9 mouse cellular contexts compared by ENCODE assay signal in genomic region chr6:126740211-126741142, GRCm38 (mm10). TPM values are rescaled to one million over a fixed set of nuclear protein-coding genes. Genes with fewer than 3 reads are reported as not detected.
DNase-seq lines count a peak whose midpoint lies in the region; ATAC-seq and TF ChIP-seq lines count a peak whose summit lies in the region.
"Had no signal": no experiment of that assay in that cellular context is flagged by ENCODE, and none has a peak within 500 bp of the region (broad histone marks: within the 10 kb centered on the region; RNA-seq: fewer than 3 reads in every experiment).

Gene Kcna6, minus strand, starts transcription at chr6:126740674.

- no peaks in the 10 kb centered on the region for H3K9me3 ChIP-seq in heart, embryonic 10.5 days
- no peaks in the 10 kb centered on the region for H3K9me3 ChIP-seq in forebrain, postnatal 0 days (ENCODE audit: low read length)
- H3K9me3 ChIP-seq in midbrain, embryonic 15.5 days: no peaks in the 10 kb centered on the region

- 4% methylated on average over 36 of the region's 36 CpGs for WGBS in heart, embryonic 10.5 days
- 2% methylated on average over 36 of the region's 36 CpGs for WGBS in forebrain, postnatal 0 days
- WGBS in midbrain, embryonic 15.5 days: 3% methylated on average over 35 of the region's 36 CpGs

- peak; percentile 95 for ATAC-seq in forebrain, postnatal 0 days
- peak; percentile 97 for ATAC-seq in midbrain, embryonic 15.5 days (replicated peaks)
- ATAC-seq: Patski had no signal

- DNase-seq in heart, embryonic 10.5 days (ENCODE audit: low spot score): peak; percentile 79
- no peak for DNase-seq in heart, adult 9 months (ENCODE audit: low spot score in 2 of 2)
- DNase-seq in WW6 (ENCODE audit: low read depth, low spot score): peak; percentile 34
- peak; percentile 83 for DNase-seq in forebrain, postnatal 0 days
- DNase-seq in layer of hippocampus, postnatal 25 days (ENCODE audit: extremely low spot score in 1 of 2, low spot score in 1 of 2): peak; percentile 27 to 46
- no peak for DNase-seq in thymus, postnatal 36 days
- DNase-seq in ovary, adult 18-20 months (ENCODE audit: low spot score): no peak

- H3K4me3 ChIP-seq in heart, embryonic 10.5 days: peak within 1 kb of the TSS; percentile 69
- peak within 1 kb of the TSS; percentile 63 for H3K4me3 ChIP-seq in forebrain, postnatal 0 days (ENCODE audit: low read depth, low read length)
- H3K4me3 ChIP-seq in midbrain, embryonic 15.5 days: peak within 1 kb of the TSS; percentile 53

- peak within 1 kb of the TSS; percentile 66 for H3K9ac ChIP-seq in forebrain, postnatal 0 days
- peak within 1 kb of the TSS; percentile 49 for H3K9ac ChIP-seq in midbrain, embryonic 15.5 days

- TF ChIP-seq CTCF in forebrain, postnatal 0 days (IDR thresholded peaks at IDR 0.05; ENCODE audit: low read depth): no peak

- peaks cover 73% of the 10 kb centered on the region for H3K27me3 ChIP-seq in heart, embryonic 10.5 days (ENCODE audit: insufficient read depth, poor library complexity, severe bottlenecking)
- no peaks in the 10 kb centered on the region for H3K27me3 ChIP-seq in forebrain, postnatal 0 days (ENCODE audit: insufficient read depth, low read length)
- peaks cover 13% of the 10 kb centered on the region; the same call in 1 of the 2 replicates for H3K27me3 ChIP-seq in midbrain, embryonic 15.5 days (replicated peaks)

- peak within 1 kb of the TSS; percentile 85 for H3K4me2 ChIP-seq in forebrain, postnatal 0 days (ENCODE audit: low read depth)
- peak within 1 kb of the TSS; percentile 73 for H3K4me2 ChIP-seq in midbrain, embryonic 15.5 days

- peaks cover 18% of the 10 kb centered on the region; the same call in 1 of the 2 replicates for H3K4me1 ChIP-seq in heart, embryonic 10.5 days
- H3K4me1 ChIP-seq in forebrain, postnatal 0 days (ENCODE audit: insufficient read depth): peaks cover 18% of the 10 kb centered on the region
- peaks cover 28% of the 10 kb centered on the region for H3K4me1 ChIP-seq in midbrain, embryonic 15.5 days

- peak within 1 kb of the TSS; percentile 71 for H3K27ac ChIP-seq in heart, embryonic 10.5 days
- H3K27ac ChIP-seq in forebrain, postnatal 0 days (ENCODE audit: low read depth, low read length): peak within 1 kb of the TSS; percentile 77
- H3K27ac ChIP-seq in midbrain, embryonic 15.5 days: peak within 1 kb of the TSS; percentile 78

- H3K36me3 ChIP-seq in heart, embryonic 10.5 days: no peaks in the 10 kb centered on the region
- no peaks in the 10 kb centered on the region; the same call in 1 of the 2 replicates for H3K36me3 ChIP-seq in forebrain, postnatal 0 days (ENCODE audit: insufficient read depth)
- H3K36me3 ChIP-seq in midbrain, embryonic 15.5 days (replicated peaks): no peaks in the 10 kb centered on the region

RNA-seq across cellular contexts. Expression of gene Kcna6, which starts in this region (rescaled TPM):
- polyA plus RNA-seq in heart, embryonic 10.5 days (2016; fragmentation: Nextera tagmentation; extraction: Ambion mirVana): 1.7 and 2.9 TPM in 2 replicates
- total RNA-seq in forebrain, postnatal 0 days (2014; rRNA removed): 49.2 and 49.6 TPM in 2 replicates
- 14.4 and 19.9 TPM in 2 replicates for polyA plus RNA-seq in forebrain, postnatal 0 days (2015; fragmentation: Nextera tagmentation; extraction: Ambion mirVana)
- total RNA-seq in layer of hippocampus, postnatal 25 days (2021): 10 to 100 TPM; 48.6 to 51.2 TPM
- 17.8 and 20.4 TPM in 2 replicates for polyA plus RNA-seq in midbrain, embryonic 15.5 days (2015; fragmentation: Nextera tagmentation; extraction: Ambion mirVana)

Comparison
In these comparisons a context has a peak if more than half of its experiments do, and no peak if none do; other contexts are left out.
1. DNase-seq: peak in heart, embryonic 10.5 days (single experiment), WW6 (single experiment), forebrain, postnatal 0 days (single experiment) and layer of hippocampus, postnatal 25 days (2 of 2); none in heart, adult 9 months (0 of 2), thymus, postnatal 36 days (0 of 2) and ovary, adult 18-20 months (single experiment).
2. Peak in every context shown above with its lines, with median percentiles within 50 percentile points of each other: H3K27ac ChIP-seq and H3K4me3 ChIP-seq.